Mouse (Mus musculus): ENCODE data around the gene Tnfaip2.

DNA sequence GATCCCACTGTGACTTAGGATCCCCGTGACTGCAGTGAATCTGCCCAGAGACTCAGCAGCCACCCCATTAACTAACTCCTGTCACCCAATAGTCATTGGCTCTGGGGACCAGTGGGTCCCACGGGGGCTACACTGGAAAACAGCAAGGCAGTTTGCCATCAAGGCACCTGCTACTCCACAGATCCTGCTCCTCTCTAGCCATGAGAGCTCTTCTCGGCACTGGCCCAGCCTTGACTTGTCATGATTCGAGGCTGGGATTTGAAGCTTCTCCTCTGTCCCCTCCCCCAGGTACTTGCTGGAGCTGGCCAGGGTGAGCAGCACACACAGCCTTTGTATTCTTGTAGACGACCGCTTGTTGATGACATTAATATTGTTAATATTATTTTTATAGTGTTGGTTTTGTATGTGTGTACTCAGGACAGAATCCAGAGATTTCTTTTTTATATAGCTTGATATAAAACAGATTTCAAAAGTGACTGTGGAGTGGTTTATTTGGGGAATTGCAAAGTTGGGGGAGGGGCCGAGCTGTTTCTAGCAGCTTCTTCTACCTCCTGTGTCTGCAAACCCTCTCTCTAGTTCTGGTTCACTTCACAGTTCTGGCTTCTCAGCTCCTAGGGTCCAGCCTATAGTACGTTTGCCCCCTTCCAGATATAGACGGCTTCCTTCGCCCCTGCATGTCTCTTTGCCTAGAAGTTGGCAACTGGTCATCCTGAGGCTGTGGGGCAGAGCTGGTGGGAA lies 12.4 kb downstream of the Tnfaip2 start:
- TF ChIP-seq POLR2A (IDR thresholded peaks at IDR 0.05; ENCODE audit: extremely low read depth, insufficient read depth, low read length) (no peak), CTCF (IDR thresholded peaks at IDR 0.05; ENCODE audit: low read depth, low read length) (no peak)

Data from liver, adult 2 months (tissue).